Mouse (Mus musculus) urinary bladder, postnatal 25 days (tissue): ENCODE data around the gene Brpf1.

Experiments used
- DNase-seq: peaks from one replicate; pipeline ENCODE4 v3.0.0; 2022; ENCODE audit warnings: low spot score

Brpf1 gene

DNA sequence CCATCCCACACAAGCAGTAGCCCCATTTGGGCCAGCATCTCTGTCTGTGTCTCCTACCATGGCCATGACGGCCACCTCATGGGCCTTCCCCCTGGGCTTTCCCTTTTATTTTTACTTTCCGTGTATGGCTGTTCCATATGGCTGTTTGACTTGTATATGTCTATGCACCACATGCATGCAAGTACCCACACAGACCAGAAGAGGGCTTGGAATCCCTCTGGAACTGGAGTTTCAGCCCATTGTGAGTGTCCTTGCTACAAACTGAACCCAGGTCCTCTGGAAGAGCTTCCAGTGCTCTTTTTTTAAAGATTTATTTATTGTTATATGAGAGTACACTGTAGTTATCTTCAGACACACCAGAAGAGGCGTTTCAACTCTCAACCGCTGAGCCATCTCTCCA is 54.5 kb downstream of the Brpf1 start:
- no peak for DNase-seq

DNA sequence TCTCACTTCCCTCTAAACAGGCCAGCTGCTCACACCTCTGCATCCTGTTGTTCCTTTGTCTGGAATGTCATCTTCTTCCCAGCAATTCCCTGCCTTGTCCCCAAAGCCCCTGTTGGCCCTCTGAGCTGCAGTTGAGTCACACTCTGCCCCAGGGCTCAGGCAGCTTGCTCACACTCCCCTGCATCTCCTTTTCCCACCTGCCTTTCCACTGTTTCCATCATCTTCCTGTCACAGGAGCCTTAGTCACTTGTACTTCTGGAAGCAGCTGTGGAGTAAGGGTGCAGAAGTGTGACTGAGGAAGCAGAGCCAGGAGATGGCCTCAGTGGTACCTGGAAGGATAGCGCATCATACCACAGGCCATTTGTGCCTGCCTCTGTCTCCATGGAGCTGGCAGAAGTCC is 55.3 kb downstream of the Brpf1 start:
- no peak for DNase-seq

GRCm38 (mm10) chr6:113364518-113365135 is 57.7 kb downstream of the Brpf1 start:
- DNase-seq, result no peak

DNA sequence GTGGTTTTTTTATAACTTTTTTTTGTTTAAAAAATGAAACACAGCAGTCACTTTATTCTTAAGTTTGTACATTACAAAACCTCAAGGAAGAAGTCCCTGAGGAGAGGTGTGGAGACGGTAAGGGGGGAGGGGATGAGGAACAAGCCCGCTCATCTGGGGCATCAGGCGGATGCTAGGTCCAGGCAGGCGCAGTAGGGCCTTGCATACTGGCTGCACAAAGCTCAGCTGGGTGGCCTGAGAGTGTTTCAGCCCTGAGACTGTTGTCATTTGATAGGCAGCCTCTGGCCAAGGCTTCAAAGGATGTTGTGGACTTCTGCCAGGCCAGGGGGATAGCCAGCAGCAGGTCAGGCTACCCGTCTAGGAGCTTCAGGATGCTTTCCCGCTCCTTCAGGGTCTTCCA is 59.7 kb downstream of the Brpf1 start:
- no peak for DNase-seq

DNA sequence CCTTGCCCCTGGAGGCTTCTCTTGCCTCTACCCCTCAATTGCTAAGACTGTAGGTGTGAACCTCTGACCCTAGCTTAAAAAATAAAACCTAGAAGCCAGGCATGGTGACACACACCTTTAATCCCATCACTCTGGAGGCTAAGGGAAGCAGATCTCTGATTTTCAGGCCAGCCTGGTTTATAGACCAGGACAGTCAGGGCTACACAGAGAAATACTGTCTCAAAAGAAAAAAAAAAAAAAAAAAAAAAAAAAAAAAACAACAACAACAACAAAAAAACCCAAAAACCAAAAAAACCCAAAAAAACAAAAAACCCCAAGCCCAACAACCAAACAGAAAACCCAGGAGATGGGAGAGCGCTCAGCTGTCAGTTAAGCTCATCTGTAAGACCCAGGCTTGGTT is 60.6 kb downstream of the Brpf1 start:
- DNase-seq, result no peak

GRCm38 (mm10) chr6:113368124-113368523 is 61.2 kb downstream of the Brpf1 start:
- no peak for DNase-seq

DNA sequence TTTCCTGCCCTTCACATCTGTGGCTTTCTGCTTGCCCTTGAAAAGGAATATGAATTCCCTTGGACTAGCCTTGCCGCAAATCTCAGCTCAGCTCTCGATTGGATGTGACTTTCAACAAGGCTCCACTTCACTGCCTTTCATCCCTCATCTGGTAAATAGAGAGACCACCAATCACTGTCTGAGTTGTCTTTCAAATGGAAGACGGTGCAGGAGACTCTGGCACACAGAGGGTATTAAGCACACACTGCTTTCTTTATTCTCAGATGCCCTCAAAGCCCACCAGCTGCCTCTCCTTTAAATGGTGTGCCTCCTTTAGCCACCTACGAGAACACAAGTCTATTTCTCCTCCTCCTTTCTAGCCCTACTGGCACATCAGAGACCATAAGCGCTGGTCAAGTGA is 61.6 kb downstream of the Brpf1 start:
- DNase-seq, result no peak

GRCm38 (mm10) chr6:113370194-113370929 is 63.4 kb downstream of the Brpf1 start:
- no peak for DNase-seq

DNA sequence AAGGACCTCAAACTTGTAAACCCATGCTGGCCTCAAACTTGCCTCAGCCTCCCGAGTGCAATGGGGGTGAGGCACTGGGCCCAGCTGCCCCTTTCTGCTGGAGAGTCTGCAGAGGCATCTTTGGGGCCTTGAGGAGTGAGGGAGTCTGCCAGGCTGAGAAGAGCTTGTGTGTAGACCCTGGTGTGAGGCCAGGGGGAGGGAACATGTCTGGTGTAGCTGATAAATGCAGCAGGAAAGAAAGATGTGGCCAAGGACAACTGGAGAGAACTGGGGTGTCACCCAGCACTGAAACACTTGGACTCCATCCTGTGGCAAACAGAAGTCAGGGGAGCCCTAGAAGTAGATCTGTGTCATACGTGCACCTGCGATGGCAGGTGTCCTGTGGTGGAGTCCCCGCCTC is 66.6 kb downstream of the Brpf1 start:
- no peak for DNase-seq
